Mouse (Mus musculus): ENCODE measurements at regions not wholly inside any gene's neighbourhood (a gene's known extent, or its start where the extent isn't known, plus 50 kb on each side); places are given as distances from the start of the nearest gene placed in this dataset.
"Not testable (repeated sequence)": the region's sequence is repeated elsewhere in the genome, so short reads cannot be mapped to it uniquely, and the experiment has no call there.

DNA sequence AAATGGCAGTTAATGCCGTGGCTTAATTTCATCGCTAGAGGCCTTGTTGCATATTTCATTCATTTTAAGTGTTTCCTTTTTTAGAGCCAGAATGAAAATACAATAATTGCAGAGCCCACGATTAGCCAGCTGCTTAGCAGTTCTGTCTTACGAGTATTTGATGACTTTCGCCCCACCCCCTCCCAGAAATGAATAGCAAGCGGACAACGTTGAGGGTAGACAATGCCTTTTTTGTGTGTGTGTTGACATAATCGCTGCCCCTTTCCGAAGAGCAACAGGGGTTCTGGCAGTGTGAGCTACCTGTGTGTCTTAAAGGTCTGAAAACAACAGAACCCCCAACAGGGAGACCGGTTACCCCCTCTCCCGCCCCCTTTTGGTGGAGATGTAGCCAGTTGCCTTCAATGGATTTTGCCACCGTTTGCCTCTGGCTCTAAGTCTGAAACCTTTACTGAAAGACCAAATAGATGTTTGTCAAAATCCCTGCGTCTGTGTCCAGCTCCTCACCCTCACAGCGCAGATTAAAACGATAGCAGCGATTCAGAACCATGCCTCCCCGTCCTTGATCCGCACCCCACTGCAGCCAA, 242.6 kb upstream of the Gm6793 start:
- no peak for ATAC-seq (replicated peaks in 1 of 2; ENCODE audit: insufficient read depth in 1 of 2, low FRiP score in 2 of 2, low TSS enrichment in 1 of 2, low read depth in 1 of 2, poor library complexity in 2 of 2, severe bottlenecking in 2 of 2)

DNA sequence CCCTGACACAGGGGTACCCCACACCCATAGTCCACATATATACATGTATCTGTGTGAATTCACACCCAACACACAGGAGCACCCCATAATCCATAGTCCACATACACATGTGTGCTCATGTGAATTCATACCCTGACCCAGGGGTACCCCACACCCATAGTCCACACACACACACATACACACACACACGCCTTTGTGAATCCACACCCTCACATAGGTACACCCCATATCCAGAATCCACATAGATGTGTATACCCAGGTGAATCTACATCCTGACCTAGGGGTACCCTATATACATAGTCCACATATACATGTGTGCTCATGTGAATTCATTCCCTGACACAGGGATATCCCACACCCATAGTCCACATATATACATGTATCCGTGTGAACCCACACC, 231.8 kb upstream of the Gm6793 start:
- ATAC-seq (replicated peaks in 1 of 2; ENCODE audit: insufficient read depth in 1 of 2, low FRiP score in 2 of 2, low TSS enrichment in 1 of 2, low read depth in 1 of 2, poor library complexity in 2 of 2, severe bottlenecking in 2 of 2), result not testable (repeated sequence)

DNA sequence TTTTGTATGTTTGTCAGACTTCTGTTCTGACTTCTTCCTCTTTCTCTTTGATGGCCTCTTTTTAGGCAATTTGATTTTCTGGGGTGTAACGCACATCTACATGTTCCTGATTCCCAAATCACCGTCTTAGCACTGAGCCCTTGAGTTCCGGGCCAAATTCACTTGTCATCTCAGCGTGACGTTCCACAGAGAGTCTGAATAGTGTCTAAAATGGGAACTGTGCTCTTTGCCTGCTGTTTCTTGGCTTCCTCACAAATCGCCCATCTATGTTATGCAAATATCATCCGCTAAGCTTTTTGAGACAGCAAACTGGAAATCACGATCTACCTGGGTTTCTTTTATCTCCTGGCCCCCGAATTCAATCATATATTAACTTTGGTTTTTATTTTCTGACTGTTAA, 223.8 kb upstream of the Gm6793 start:
- ATAC-seq (replicated peaks in 1 of 2; ENCODE audit: insufficient read depth in 1 of 2, low FRiP score in 2 of 2, low TSS enrichment in 1 of 2, low read depth in 1 of 2, poor library complexity in 2 of 2, severe bottlenecking in 2 of 2), result no peak

DNA sequence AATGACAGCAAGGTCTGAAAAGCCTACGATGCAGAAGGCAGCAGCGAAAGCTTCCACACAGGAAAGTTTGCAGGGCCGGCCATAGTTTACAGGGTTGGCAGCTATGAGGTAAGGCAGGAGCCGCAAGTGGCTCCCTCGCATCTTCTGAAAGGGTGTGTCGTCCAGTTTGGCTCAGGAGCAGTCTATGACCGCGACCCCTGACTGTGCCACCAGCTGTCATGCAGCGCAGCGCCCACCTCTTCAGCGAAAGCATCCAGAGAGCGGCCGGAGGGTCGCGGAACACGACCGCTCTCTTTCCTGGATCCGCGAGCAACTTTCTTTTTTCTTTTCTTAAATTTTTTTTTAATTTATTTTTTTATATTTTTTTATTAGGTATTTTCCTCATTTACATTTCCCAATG, 221.9 kb upstream of the Gm6793 start:
- ATAC-seq (replicated peaks in 1 of 2; ENCODE audit: insufficient read depth in 1 of 2, low FRiP score in 2 of 2, low TSS enrichment in 1 of 2, low read depth in 1 of 2, poor library complexity in 2 of 2, severe bottlenecking in 2 of 2), result not testable (repeated sequence)

DNA sequence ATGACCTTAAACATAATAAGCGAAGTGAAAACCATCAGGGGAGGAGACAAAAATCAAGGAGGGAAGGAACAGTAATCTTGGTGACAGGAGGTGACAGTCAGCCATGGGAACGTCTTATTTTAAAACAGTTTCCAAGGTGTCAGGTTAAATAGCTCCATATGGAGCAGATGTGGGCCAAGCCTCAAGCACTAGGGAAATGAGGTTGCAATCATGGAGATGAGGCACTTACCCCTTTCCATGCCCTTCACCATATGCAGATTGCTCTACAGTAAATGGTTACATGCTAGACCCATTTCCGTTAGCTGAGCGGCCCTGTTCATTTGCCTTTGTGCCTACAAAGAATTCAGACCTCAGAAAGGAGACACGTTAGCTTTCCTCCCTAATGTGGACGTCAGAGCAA, 204.8 kb upstream of the Gm6793 start:
- no peak for ATAC-seq (replicated peaks in 1 of 2; ENCODE audit: insufficient read depth in 1 of 2, low FRiP score in 2 of 2, low TSS enrichment in 1 of 2, low read depth in 1 of 2, poor library complexity in 2 of 2, severe bottlenecking in 2 of 2)

DNA sequence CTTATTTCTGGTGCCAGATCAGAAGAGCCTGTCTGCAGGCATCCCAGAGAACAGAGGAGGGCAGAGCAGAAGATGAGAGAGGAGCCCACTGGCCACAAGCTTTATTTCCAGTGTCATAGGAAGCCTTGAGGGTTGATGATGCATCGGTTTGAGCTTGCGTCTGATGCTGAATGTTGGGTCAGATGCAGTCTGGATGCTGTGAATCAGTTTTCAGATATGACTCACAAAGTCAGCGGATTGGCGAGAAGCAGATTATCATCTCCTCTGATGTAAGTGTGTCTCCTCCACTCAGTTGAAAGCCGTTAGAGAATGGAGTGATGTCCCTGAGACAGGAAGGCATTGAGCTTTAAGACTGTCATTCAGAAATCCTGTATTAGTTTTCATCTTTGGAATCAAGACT, 197.3 kb upstream of the Gm6793 start:
- no peak for ATAC-seq (replicated peaks in 1 of 2; ENCODE audit: insufficient read depth in 1 of 2, low FRiP score in 2 of 2, low TSS enrichment in 1 of 2, low read depth in 1 of 2, poor library complexity in 2 of 2, severe bottlenecking in 2 of 2)

DNA sequence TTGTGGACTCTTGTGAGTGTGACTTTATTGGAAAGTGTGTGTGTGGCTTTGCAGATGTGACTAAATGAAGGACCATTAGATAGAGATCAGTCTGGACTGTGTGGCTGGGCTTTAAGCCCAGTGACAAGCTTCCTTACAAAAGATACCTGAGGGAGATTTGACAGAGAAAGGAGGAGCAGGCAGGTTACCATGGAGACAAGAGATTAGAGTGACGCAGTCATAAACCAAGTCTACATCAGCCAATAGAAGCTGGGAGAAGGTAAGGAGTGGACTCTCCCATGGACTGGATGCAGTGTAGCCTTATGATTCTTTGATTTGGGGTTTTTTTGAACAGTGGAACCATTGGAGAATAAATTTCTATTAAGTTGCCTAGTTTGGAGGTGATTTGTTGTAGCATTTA, 181.6 kb upstream of the Gm6793 start:
- ATAC-seq (replicated peaks in 1 of 2; ENCODE audit: insufficient read depth in 1 of 2, low FRiP score in 2 of 2, low TSS enrichment in 1 of 2, low read depth in 1 of 2, poor library complexity in 2 of 2, severe bottlenecking in 2 of 2), result no peak

DNA sequence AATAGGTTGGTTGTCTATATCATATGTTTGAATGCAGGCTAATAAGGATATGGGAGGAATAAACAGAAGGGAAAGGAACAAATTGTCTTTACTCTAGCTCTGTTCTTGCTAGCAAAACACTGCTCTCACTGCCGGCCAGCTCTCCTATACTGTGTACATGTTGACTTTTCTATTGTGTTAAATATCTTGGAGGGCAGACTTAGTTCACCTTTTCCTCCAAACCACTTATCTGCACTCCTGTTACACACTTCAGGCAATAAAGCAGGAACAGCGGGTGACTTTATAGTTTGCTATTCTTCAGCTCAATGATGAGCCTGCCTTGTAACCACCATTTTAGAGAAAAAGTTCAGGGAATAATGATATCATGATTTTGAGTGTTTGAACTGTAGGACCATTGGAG, 181.0 kb upstream of the Gm6793 start:
- ATAC-seq (replicated peaks in 1 of 2; ENCODE audit: insufficient read depth in 1 of 2, low FRiP score in 2 of 2, low TSS enrichment in 1 of 2, low read depth in 1 of 2, poor library complexity in 2 of 2, severe bottlenecking in 2 of 2), result no peak

DNA sequence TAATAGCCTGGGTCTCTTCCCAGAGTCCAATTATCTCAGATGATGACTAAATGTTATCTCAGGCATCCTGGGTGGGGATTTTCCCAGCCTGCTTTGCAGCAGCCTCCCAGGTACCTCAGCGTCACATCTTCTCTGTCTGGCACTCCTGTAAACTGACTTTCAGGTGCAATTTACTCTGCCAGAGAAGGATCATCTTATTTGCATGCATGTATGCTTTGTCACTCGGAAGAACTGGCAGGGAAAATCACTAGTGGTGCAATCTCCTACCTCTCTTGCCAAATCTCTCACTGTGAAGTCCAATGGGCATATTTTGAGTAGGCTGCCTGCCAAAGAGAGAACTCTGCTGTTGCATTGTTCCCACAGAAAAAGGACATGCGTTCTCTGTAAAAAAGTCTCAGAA, 177.0 kb upstream of the Gm6793 start:
- ATAC-seq (replicated peaks in 1 of 2; ENCODE audit: insufficient read depth in 1 of 2, low FRiP score in 2 of 2, low TSS enrichment in 1 of 2, low read depth in 1 of 2, poor library complexity in 2 of 2, severe bottlenecking in 2 of 2), result no peak

DNA sequence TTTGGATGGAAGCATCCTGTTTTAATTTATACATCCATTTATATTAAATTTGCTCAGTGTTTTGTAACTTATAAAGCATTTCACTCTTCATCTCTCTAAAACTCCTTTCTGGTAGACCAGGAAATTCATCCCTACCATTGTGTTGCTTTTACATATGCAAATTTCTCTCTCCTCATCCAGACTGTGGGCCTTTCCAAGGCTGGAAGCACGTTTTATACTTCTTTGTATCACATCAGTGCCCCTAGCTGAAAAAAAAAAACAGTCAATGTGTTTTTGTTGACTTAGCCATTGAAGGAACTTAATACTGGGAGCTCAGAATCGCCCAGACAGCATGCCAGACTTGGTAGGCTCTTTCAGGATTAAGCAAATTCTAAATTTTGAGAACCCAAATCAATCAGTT, 174.9 kb upstream of the Gm6793 start:
- no peak for ATAC-seq (replicated peaks in 1 of 2; ENCODE audit: insufficient read depth in 1 of 2, low FRiP score in 2 of 2, low TSS enrichment in 1 of 2, low read depth in 1 of 2, poor library complexity in 2 of 2, severe bottlenecking in 2 of 2)

DNA sequence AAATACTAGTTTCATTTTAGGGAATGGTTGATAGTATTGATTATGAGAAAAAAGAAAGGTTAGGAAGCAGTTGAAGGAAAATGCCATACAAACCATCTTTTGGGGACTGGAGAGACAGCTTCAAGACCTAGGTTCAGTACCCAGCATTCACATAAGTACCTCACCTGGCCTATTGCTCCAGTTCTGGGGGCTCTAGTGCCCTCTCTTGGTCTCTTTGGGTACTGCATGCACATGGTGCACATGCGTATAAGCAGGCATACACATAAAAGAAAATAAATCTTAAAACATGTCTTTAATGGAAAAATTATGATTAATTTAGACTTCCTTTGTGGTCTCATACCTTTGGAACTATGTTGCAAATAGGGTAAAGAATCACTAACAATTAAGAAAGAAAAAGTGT, 155.3 kb upstream of the Gm6793 start:
- ATAC-seq (replicated peaks in 1 of 2; ENCODE audit: insufficient read depth in 1 of 2, low FRiP score in 2 of 2, low TSS enrichment in 1 of 2, low read depth in 1 of 2, poor library complexity in 2 of 2, severe bottlenecking in 2 of 2), result no peak

DNA sequence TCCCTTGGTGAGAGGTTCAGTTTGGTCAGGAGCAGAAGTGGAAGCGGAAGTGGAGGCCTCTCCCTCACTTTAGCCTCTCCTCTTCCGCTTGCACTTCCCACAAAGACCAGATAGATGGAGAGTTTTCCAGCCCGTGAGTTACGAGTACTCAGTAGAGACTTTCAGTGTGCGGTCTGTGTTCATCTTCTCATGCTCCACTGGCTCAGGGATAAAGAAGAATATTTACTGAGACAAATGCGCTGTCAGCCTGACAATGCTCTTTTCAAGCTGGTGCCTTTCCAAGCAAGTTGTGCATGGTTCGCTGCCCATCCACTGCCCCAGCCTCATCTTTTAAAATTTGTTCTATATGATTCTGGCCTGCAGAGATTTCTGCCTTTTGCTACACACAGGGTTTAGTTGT, 141.8 kb upstream of the Gm6793 start:
- no peak for ATAC-seq (replicated peaks in 1 of 2; ENCODE audit: insufficient read depth in 1 of 2, low FRiP score in 2 of 2, low TSS enrichment in 1 of 2, low read depth in 1 of 2, poor library complexity in 2 of 2, severe bottlenecking in 2 of 2)

DNA sequence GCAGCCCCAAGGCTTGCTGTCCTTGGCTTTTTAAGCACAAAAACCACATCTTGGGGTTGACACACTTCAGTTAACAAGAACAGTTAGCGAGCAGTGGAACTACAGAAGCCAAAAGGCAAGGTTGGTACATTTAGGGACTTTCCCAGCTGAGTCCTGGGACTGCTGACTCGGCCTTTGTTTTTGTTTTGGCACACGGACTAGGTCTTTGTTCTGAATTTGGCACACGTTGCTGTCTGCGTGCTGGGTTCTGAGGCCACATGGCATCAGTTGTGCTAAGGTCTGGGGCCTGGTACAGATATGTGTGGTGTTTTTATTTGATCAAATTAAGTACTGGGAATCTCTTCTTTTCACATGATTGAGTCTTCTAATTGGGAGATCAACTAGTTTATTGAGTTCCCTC, 124.1 kb upstream of the Gm6793 start:
- ATAC-seq (replicated peaks in 1 of 2; ENCODE audit: insufficient read depth in 1 of 2, low FRiP score in 2 of 2, low TSS enrichment in 1 of 2, low read depth in 1 of 2, poor library complexity in 2 of 2, severe bottlenecking in 2 of 2), result no peak

DNA sequence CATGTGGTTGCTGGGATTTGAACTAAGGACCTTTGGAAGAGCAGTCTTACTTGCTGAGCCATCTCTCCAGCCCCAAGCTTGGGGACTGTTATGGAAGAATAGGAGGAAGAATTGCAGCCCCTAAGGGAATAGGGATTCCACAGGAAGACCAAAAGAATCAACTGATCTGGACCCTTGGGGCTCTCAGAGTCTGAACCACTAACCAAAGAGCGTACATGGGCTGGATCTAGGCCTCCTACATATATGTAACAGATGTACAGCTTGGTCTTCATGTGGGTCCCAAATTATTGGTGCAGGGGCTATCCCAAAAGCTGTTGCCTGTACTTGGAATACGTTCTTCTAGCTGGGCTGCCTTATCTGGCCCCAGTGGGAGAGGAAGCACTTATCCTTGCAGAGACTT, 115.4 kb upstream of the Gm6793 start:
- ATAC-seq (replicated peaks in 1 of 2; ENCODE audit: insufficient read depth in 1 of 2, low FRiP score in 2 of 2, low TSS enrichment in 1 of 2, low read depth in 1 of 2, poor library complexity in 2 of 2, severe bottlenecking in 2 of 2), result no peak

DNA sequence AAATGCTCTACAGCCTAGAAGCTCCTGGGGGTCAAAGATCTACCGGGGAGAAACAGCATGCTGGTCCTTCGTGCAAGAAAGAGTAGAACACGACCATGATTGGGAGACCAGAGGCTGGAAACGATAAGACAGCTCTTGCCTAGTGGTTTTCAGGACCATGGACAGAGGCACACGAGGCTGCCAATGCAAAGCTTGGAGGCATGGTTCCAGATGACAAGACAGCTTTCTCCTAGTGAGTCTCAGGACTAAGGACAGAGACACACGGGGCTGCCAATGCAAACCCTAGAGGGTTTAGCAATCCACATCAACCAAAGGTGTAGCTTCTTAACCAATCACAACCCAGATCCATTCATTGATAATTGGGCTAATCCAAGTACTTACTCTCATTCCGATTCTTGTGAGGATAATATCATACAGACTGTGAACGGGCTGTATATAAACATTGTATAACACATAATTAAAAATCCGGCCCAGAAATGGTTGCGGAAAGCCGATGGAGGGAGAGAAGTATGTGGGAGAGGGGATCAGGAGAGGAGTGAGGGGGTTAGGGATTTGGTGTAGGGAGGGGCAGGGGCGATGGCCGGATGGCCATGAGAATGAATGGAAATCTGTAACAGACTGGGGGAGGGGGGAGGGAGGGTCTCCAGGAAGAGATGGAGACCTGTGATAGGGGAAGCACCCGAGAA, 114.1 kb upstream of the Gm6793 start:
- ATAC-seq (replicated peaks in 1 of 2; ENCODE audit: insufficient read depth in 1 of 2, low FRiP score in 2 of 2, low TSS enrichment in 1 of 2, low read depth in 1 of 2, poor library complexity in 2 of 2, severe bottlenecking in 2 of 2), result peak; percentile 58 to 67

DNA sequence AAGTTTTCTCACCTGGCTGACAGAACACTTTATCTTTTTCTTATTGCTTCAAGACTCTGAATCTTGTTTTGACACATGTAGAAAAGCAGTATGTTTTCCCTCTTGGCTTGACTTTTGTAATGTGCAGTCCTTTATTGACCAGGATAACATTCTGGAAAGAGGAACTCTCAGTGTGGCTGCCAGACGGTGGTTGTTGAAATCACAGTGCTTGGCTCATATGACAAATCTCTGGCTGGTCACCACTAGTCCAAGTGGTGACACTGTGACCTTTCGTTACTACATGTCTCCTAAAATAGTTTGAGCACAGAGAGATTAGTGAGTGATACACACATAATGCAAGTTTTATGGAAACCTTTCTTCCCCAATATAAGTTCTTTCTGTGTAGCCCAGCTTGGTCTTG, 97.1 kb upstream of the Gm6793 start:
- no peak for ATAC-seq (replicated peaks in 1 of 2; ENCODE audit: insufficient read depth in 1 of 2, low FRiP score in 2 of 2, low TSS enrichment in 1 of 2, low read depth in 1 of 2, poor library complexity in 2 of 2, severe bottlenecking in 2 of 2)

DNA sequence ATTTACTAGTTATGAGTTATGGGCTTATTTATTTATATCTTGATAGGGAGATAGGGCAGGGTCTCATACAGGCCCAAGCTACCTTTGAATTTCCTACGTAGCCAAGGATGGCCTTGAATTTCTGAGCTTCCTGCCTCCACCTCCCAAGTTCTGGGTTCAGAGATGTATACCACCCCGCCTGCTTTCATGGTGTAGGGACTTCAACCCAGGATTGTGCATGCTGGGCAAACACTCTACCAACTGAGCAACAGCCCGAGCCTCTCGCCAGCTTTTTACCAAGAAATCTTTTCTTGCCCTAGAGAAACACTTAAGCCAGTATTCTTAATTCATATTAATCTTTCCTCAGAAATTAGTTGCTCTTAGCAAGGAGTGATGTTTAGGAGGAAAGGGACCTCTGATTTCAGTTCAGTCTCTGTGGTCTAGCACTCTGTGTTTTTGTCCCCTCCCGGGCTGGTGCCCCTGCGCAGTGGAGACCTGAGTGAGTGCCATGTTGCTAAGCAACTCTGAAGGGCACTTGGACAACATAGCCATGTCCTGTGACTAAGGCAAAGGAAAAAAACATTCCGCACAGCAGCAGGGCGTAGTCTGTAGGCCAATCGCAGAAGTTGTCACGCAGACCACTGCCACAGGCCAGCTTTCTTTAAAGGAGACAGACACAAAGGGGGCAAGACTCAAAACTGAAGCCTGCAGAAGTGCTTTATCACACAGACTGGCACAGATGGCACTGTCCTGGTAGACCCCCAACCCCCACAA, 83.2 kb upstream of the Gm6793 start:
- no peak for ATAC-seq (replicated peaks in 1 of 2; ENCODE audit: insufficient read depth in 1 of 2, low FRiP score in 2 of 2, low TSS enrichment in 1 of 2, low read depth in 1 of 2, poor library complexity in 2 of 2, severe bottlenecking in 2 of 2)

DNA sequence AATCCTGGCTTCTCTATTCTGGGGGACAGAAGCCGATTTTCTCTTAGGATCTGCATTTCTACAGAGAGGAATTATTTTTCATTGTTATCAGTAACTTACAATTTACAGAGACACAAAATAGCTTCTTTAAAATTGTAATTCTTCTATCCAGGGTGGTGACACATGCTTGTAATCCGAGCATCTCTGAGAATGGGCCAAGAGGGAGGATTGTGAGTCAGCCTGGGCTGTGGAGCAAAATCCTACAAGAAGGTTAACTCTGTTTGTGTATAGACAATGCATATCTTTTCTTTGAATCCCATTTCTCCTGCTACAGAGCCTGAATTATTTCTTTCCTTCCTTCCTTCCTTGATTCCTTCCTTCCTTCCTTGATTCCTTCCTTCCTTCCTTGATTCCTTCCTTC, 80.0 kb upstream of the Gm6793 start:
- ATAC-seq (replicated peaks in 1 of 2; ENCODE audit: insufficient read depth in 1 of 2, low FRiP score in 2 of 2, low TSS enrichment in 1 of 2, low read depth in 1 of 2, poor library complexity in 2 of 2, severe bottlenecking in 2 of 2), result no peak

DNA sequence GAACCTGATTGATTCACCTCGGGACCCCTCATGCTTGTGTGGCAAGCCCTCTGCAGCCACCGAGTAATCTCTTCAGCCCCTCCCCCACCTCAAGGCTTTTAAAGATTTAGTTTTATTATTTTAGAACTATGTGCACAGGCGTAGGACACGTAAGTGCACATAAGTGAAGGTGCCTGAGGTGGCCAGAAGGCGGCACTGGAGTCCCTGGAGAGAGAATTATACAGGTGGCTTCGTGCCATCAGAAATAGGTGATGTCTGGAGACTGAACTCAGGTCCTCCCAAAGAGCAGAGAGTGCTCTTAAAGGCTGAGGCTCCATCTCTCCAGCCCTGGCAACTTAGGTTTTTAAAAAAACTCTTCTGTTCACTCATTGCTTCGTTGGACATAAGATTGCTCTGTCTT, 78.7 kb upstream of the Gm6793 start:
- ATAC-seq (replicated peaks in 1 of 2; ENCODE audit: insufficient read depth in 1 of 2, low FRiP score in 2 of 2, low TSS enrichment in 1 of 2, low read depth in 1 of 2, poor library complexity in 2 of 2, severe bottlenecking in 2 of 2), result no peak

Measured in hematopoietic stem cell, adult 5-6 weeks (primary cell).